Mouse (Mus musculus) small intestine, adult 2 months (tissue): ENCODE measurements around the gene Ran.

Experiments
- CTCF ChIP-seq: fragments of 200-500 bp; IDR thresholded peaks from 2 replicates; pipeline ENCODE4 v1.5.1; 2012; ENCODE audit warnings: low read depth, mild to moderate bottlenecking, control low read depth, inconsistent platforms, low read length, moderate library complexity, mixed read lengths; ENCODE audit not compliant: insufficient replicate concordance, insufficient read length; ENCODE audit errors: extremely low read depth
- POLR2A ChIP-seq: fragments of 200-500 bp; IDR thresholded peaks from 2 replicates; pipeline ENCODE4 v1.6.1; 2012; ENCODE audit warnings: low read depth, mild to moderate bottlenecking, control low read depth, inconsistent platforms, low read length, moderate library complexity

GRCm38 (mm10) chr5:129025048-129025447 is 5.2 kb downstream of the Ran start:
- TF ChIP-seq CTCF (no peak), POLR2A (no peak)
